Mouse (Mus musculus): ENCODE measurements around the gene Rfx7. TPM values are rescaled to one million over a fixed set of nuclear protein-coding genes. Genes with fewer than 3 reads are reported as not detected.
"Not testable (repeated sequence)": the region's sequence is repeated elsewhere in the genome, so short reads cannot be mapped to it uniquely, and the experiment has no call there.

The Rfx7 gene
- polyA plus RNA-seq, 1 experiment from 2014 or later, result 14.9 TPM

DNA sequence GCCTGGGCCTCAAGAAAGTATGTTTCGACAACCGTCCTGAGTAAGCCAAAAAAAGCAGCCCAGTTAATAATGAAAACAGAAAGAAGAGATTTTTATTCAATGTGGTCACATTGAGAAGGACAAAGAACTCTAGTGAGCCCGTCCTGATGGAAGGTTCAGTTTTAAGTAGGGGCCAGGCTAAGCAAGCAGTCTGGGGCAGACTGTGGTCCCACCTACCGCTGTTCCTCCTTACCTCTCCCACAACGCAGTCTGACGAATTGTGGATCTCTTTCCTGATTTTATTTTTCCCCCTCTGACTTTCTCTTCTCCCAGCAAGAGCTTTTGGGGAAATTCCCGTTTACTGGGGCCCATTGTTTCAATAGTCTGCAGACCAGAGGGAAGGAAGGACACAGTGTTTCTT, 108.6 kb downstream of the Rfx7 start:
- H3K36me3 ChIP-seq (ENCODE audit: control insufficient read depth, insufficient read depth, low read length), result no peaks in the 10 kb centered on the region
- H3K9me3 ChIP-seq (replicated peaks; ENCODE audit: control insufficient read depth, low read length, poor library complexity, severe bottlenecking), result no peaks in the 10 kb centered on the region
- no peak overlapping the region for H3K4me3 ChIP-seq (ENCODE audit: low read depth, low read length)
- peak overlapping the region; percentile 93 for H3K27ac ChIP-seq (ENCODE audit: low read length)
- peaks cover 20% of the 10 kb centered on the region for H3K4me1 ChIP-seq (ENCODE audit: control insufficient read depth, insufficient read depth, low read length)
- no peaks in the 10 kb centered on the region for H3K27me3 ChIP-seq (ENCODE audit: control insufficient read depth, insufficient read depth, low read depth, low read length)
- peak overlapping the region; percentile 64 for H3K4me2 ChIP-seq (ENCODE audit: low read length)
- no peak for ATAC-seq
- no peak overlapping the region for H3K9ac ChIP-seq (ENCODE audit: low read depth, low read length)
- 14% methylated on average over 7 of the region's 7 CpGs for WGBS

- Histone ChIP-seq H3K4me1 (ENCODE audit: control insufficient read depth, insufficient read depth, low read length) (peaks cover 20% of the 10 kb centered on the region), H3K9ac (ENCODE audit: low read depth, low read length) (no peak overlapping the region), H3K9me3 (replicated peaks; ENCODE audit: control insufficient read depth, low read length, poor library complexity, severe bottlenecking) (no peaks in the 10 kb centered on the region), H3K4me2 (ENCODE audit: low read length) (no peak overlapping the region), H3K36me3 (ENCODE audit: control insufficient read depth, insufficient read depth, low read length) (no peaks in the 10 kb centered on the region), H3K27me3 (ENCODE audit: control insufficient read depth, insufficient read depth, low read depth, low read length) (no peaks in the 10 kb centered on the region), H3K4me3 (ENCODE audit: low read depth, low read length) (no peak overlapping the region), H3K27ac (ENCODE audit: low read length) (peak overlapping the region; percentile 93)
- 64% methylated on average over 6 of the region's 6 CpGs for WGBS
- ATAC-seq, result no peak
Measured at GRCm38 (mm10) chr9:72641093-72641680, 109.1 kb downstream of the Rfx7 start.

DNA sequence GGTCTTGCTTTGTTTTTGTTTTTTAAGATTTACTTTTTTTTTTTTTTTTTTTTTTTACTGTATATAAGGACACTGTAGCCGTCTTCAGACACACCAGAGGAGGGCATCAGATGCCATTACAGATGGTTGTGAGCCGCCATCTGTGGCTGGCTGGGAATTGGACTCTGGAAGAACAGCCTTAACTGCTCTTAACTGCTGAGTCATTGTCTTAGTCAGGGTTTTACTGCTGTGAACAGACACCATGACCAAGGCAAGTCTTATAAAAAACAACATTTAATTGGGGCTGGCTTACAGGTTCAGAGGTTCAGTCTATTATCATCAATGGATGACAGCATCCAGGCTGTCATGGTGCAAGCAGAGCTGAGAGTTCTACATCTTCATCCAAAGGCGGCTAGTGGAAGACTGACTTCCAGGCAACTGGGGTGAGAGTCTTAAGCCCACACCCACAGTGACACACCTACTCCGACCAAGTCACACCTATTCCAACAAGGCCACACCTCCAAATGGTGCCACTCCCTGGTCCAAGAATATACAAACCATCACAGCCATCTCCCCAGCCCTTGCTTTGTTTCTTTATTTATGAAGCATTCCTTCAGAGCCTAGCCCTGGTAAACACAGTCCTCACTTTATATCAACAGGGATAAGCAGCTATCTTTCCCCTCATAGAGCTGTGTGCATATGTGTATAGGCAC, 110.9 kb downstream of the Rfx7 start:
- H3K4me1 ChIP-seq (ENCODE audit: control insufficient read depth, insufficient read depth, low read length), result peaks cover 20% of the 10 kb centered on the region
- ATAC-seq; H3K36me3 ChIP-seq (ENCODE audit: control insufficient read depth, insufficient read depth, low read length); H3K4me3 ChIP-seq (ENCODE audit: low read depth, low read length); H3K4me2 ChIP-seq (ENCODE audit: low read length); H3K27me3 ChIP-seq (ENCODE audit: control insufficient read depth, insufficient read depth, low read depth, low read length); H3K9ac ChIP-seq (ENCODE audit: low read depth, low read length); H3K9me3 ChIP-seq (replicated peaks; ENCODE audit: control insufficient read depth, low read length, poor library complexity, severe bottlenecking); H3K27ac ChIP-seq (ENCODE audit: low read length): not testable (repeated sequence)
- WGBS, result 94% methylated on average over 4 of the region's 4 CpGs

DNA sequence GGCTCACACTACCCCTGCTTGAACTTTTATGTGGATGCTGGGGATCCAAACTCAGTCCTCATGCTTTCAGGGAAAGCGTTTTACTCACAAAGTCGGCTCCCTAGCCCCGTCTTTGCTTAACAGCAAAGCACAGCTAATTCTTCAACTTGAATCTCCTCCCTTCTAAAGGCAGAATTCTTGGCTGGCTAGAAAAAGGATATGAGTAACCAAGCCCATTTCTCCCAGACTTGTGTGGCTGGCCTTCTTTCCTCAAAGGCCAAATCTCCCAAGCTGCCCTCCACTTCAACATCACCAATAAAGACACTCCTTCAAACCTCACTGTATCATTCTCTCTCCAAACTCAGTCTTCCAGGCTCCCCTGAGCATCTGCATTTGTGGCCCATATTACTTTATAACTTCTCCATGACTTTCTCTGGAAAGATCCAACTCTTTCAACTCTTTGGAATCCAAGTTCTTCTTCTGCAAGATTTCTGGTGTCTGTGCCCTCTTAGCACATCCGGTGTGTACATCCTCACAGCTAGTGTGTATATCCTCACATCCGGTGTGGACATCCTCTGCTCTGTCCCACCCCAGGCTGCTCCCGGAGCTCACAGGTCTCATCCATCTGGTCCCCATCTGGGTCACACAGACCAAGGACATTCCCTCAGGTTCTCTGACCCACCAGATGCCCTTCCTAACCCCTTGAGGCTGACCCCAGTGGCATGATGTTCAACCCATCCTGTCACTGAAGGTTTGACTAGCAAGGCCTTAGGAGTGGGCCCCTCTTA, 111.8 kb downstream of the Rfx7 start:
- Histone ChIP-seq H3K9ac (ENCODE audit: low read depth, low read length) (no peak overlapping the region), H3K27me3 (ENCODE audit: control insufficient read depth, insufficient read depth, low read depth, low read length) (no peaks in the 10 kb centered on the region), H3K4me3 (ENCODE audit: low read depth, low read length) (no peak overlapping the region), H3K4me2 (ENCODE audit: low read length) (no peak overlapping the region), H3K36me3 (ENCODE audit: control insufficient read depth, insufficient read depth, low read length) (no peaks in the 10 kb centered on the region), H3K9me3 (replicated peaks; ENCODE audit: control insufficient read depth, low read length, poor library complexity, severe bottlenecking) (no peaks in the 10 kb centered on the region), H3K27ac (ENCODE audit: low read length) (peak overlapping the region; percentile 36; the same call in 1 of the 2 replicates), H3K4me1 (ENCODE audit: control insufficient read depth, insufficient read depth, low read length) (peaks cover 20% of the 10 kb centered on the region)
- ATAC-seq, result no peak
- 81% methylated on average over 6 of the region's 6 CpGs for WGBS

DNA sequence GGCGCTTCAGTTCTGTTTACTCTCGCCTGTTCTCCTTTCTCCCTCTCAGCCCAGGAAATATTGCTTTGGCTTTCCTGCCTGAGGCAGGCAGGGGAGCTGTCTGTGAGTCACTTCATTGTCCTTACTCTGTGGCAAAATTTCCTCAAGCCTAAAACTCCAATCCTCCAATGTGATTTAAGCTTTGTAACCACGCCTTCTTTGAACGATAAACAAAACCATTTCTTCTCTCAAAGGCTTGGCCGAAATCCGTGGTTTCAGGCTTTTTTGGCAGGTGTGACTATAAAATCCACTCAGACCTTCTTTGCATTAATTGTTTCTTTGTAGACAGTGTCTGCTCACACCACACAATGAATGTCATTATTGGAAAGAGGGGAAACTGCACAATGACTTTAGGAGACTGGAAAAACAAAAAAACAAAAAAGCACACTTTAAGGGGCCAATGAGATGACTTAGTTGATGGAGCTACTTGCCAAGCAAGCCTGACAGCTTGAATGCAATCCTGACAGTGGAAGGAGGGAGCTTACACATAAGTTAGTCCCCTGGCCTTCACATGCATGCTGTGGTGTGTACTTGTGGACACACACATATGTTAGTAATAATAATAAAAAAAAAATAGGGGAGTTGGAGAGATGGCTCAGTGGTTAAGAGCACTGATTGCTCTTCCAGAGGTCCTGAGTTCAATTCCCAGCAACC, 112.5 kb downstream of the Rfx7 start:
- Histone ChIP-seq H3K4me3 (ENCODE audit: low read depth, low read length) (no peak overlapping the region), H3K4me2 (ENCODE audit: low read length) (no peak overlapping the region), H3K36me3 (ENCODE audit: control insufficient read depth, insufficient read depth, low read length) (no peaks in the 10 kb centered on the region), H3K9ac (ENCODE audit: low read depth, low read length) (no peak overlapping the region), H3K27ac (ENCODE audit: low read length) (peak overlapping the region; percentile 36; the same call in 1 of the 2 replicates), H3K27me3 (ENCODE audit: control insufficient read depth, insufficient read depth, low read depth, low read length) (no peaks in the 10 kb centered on the region), H3K4me1 (ENCODE audit: control insufficient read depth, insufficient read depth, low read length) (peaks cover 17% of the 10 kb centered on the region), H3K9me3 (replicated peaks; ENCODE audit: control insufficient read depth, low read length, poor library complexity, severe bottlenecking) (no peaks in the 10 kb centered on the region)
- WGBS, result 38% methylated on average over 6 of the region's 6 CpGs
- no peak for ATAC-seq

- H3K9ac ChIP-seq (ENCODE audit: low read depth, low read length), result no peak overlapping the region
- no peak overlapping the region for H3K27ac ChIP-seq (ENCODE audit: low read length)
- H3K9me3 ChIP-seq (replicated peaks; ENCODE audit: control insufficient read depth, low read length, poor library complexity, severe bottlenecking), result no peaks in the 10 kb centered on the region
- ATAC-seq, result no peak
- 77% methylated on average over 2 of the region's 2 CpGs for WGBS
- H3K4me3 ChIP-seq (ENCODE audit: low read depth, low read length), result no peak overlapping the region
- no peaks in the 10 kb centered on the region for H3K36me3 ChIP-seq (ENCODE audit: control insufficient read depth, insufficient read depth, low read length)
- no peak overlapping the region for H3K4me2 ChIP-seq (ENCODE audit: low read length)
- no peaks in the 10 kb centered on the region for H3K27me3 ChIP-seq (ENCODE audit: control insufficient read depth, insufficient read depth, low read depth, low read length)
- H3K4me1 ChIP-seq (ENCODE audit: control insufficient read depth, insufficient read depth, low read length), result 0 out of 2 replicates have a peak, but pooled peaks cover 3% of the 10 kb centered on the region
Measured at GRCm38 (mm10) chr9:72649781-72650180, 117.7 kb downstream of the Rfx7 start.

DNA sequence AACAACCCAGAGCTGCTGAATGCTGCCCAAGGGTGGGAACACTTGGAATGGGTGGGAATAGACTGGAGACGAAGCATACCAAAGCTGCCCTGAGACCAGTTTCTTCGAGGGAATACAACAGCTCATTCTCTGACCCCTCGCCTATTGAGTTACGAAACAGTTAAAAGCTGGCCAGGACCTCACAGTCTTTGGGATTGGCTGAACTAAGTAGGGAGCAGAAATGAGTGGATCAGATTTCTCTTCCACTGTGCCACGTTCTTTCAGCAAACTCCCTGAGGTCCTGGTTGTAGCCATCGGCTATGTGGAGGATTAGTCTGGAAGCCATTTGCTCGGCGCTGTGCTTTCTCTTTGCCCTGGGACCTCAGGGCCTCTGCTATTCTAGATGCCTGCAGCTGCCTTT, 120.9 kb downstream of the Rfx7 start:
- ATAC-seq, result no peak
- Histone ChIP-seq H3K27me3 (ENCODE audit: control insufficient read depth, insufficient read depth, low read depth, low read length) (no peaks in the 10 kb centered on the region), H3K27ac (ENCODE audit: low read length) (no peak overlapping the region), H3K4me1 (ENCODE audit: control insufficient read depth, insufficient read depth, low read length) (0 out of 2 replicates have a peak, but pooled peaks cover 3% of the 10 kb centered on the region), H3K9me3 (replicated peaks; ENCODE audit: control insufficient read depth, low read length, poor library complexity, severe bottlenecking) (no peaks in the 10 kb centered on the region), H3K4me3 (ENCODE audit: low read depth, low read length) (no peak overlapping the region), H3K9ac (ENCODE audit: low read depth, low read length) (no peak overlapping the region), H3K4me2 (ENCODE audit: low read length) (no peak overlapping the region), H3K36me3 (ENCODE audit: control insufficient read depth, insufficient read depth, low read length) (no peaks in the 10 kb centered on the region)
- 12% methylated on average over 8 of the region's 8 CpGs for WGBS

DNA sequence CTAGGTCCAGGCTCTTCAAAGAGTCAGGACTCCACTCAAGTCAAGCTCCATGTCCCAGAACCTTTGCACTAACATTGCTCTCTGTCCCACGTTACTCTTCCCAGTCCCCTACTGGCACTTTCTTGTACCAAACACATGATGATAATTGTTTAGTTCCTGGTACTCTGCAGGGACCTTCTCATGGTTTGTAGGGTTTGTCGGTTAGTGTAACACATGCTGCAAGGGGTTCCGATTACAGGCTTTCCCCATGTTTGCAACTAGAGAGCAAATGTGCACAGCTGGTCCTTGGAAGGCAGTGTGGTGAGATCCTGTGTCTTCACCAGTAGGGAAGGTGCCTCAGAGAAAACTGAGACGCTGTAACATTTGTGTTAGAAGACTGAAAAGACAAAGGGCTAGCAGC, 121.5 kb downstream of the Rfx7 start:
- Histone ChIP-seq H3K9ac (ENCODE audit: low read depth, low read length) (no peak overlapping the region), H3K9me3 (replicated peaks; ENCODE audit: control insufficient read depth, low read length, poor library complexity, severe bottlenecking) (no peaks in the 10 kb centered on the region), H3K36me3 (ENCODE audit: control insufficient read depth, insufficient read depth, low read length) (no peaks in the 10 kb centered on the region), H3K4me3 (ENCODE audit: low read depth, low read length) (no peak overlapping the region), H3K27ac (ENCODE audit: low read length) (no peak overlapping the region), H3K27me3 (ENCODE audit: control insufficient read depth, insufficient read depth, low read depth, low read length) (no peaks in the 10 kb centered on the region), H3K4me1 (ENCODE audit: control insufficient read depth, insufficient read depth, low read length) (0 out of 2 replicates have a peak, but pooled peaks cover 3% of the 10 kb centered on the region), H3K4me2 (ENCODE audit: low read length) (no peak overlapping the region)
- 57% methylated on average over 4 of the region's 4 CpGs for WGBS
- no peak for ATAC-seq
